Mouse (Mus musculus) intestine, postnatal 0 days (tissue): ENCODE data around the gene Ndufs3. TPM values are rescaled to one million over a fixed set of nuclear protein-coding genes. Genes with fewer than 3 reads are reported as not detected.
"Not testable (repeated sequence)": the region's sequence is repeated elsewhere in the genome, so short reads cannot be mapped to it uniquely, and the experiment has no call there.

Source experiments
- ATAC-seq: fragments of 200-750 bp; cut with Nextera tagmentation; 2 replicates; pipeline ENCODE4 v1.8.0; 2017; ENCODE audit warnings: mild to moderate bottlenecking, moderate TSS enrichment, moderate library complexity
- H3K27ac ChIP-seq: fragments of 300-500 bp; sonication (generic); 2 replicates; pipeline ENCODE4 v1.5.1; 2014; ENCODE audit warnings: mild to moderate bottlenecking, low read depth, low read length, moderate library complexity
- H3K27me3 ChIP-seq: fragments of 300-500 bp; sonication (generic); replicated peaks from 2 replicates; pipeline ENCODE4 v1.6.1; 2014; ENCODE audit warnings: low read length, mixed read lengths; ENCODE audit not compliant: control insufficient read depth, insufficient read depth
- H3K36me3 ChIP-seq: fragments of 300-500 bp; sonication (generic); 2 replicates; pipeline ENCODE4 v1.6.1; 2014; ENCODE audit warnings: mild to moderate bottlenecking, moderate library complexity; ENCODE audit not compliant: control insufficient read depth, insufficient read depth
- H3K4me1 ChIP-seq: fragments of 300-500 bp; sonication (generic); replicated peaks from 2 replicates; pipeline ENCODE4 v1.6.1; 2014; ENCODE audit warnings: antibody characterized with exemption, low read length, mixed read lengths; ENCODE audit not compliant: control insufficient read depth, insufficient read depth
- H3K4me2 ChIP-seq: fragments of 300-500 bp; sonication (generic); replicated peaks from 2 replicates; pipeline ENCODE4 v1.6.1; 2014; ENCODE audit warnings: low read depth, mild to moderate bottlenecking, moderate library complexity
- H3K4me3 ChIP-seq: fragments of 300-500 bp; sonication (generic); 2 replicates; pipeline ENCODE4 v1.5.1; 2014; ENCODE audit warnings: low read depth, low read length
- H3K9ac ChIP-seq: fragments of 300-500 bp; sonication (generic); 2 replicates; pipeline ENCODE4 v1.6.1; 2014; ENCODE audit warnings: mild to moderate bottlenecking, low read depth, low read length
- H3K9me3 ChIP-seq: fragments of 300-500 bp; sonication (generic); 2 replicates; pipeline ENCODE4 v1.6.1; 2016; ENCODE audit warnings: mixed run types; ENCODE audit not compliant: control insufficient read depth
- CTCF ChIP-seq: sonication (generic); IDR thresholded peaks from 2 replicates; pipeline ENCODE4 v1.5.1; 2016; ENCODE audit warnings: low read depth, mild to moderate bottlenecking, control low read depth, antibody characterized with exemption, moderate library complexity
- WGBS: fragments of 180-500 bp; shearing (Covaris S2); extraction: QIAGEN DNeasy Blood & Tissue Kit; methylation state at CpG from one replicate; pipeline ENCODE4 v1.1.7; 2014; 5-methylcytosine and 5-hydroxymethylcytosine counted together
- polyA plus RNA-seq: library from polyadenylated mRNA; unstranded; fragments of >200 nt; fragmentation: Nextera tagmentation; extraction: Ambion mirVana; gene quantifications from 2 replicates; pipeline ENCODE4 v1.2.1, GENCODE M21; 2015

The Ndufs3 gene
- polyA plus RNA-seq, 1 experiment from 2014 or later: 280 TPM

GRCm38 (mm10) chr2:90913671-90914070, 9.0 kb upstream of the Ndufs3 start:
- Histone ChIP-seq H3K9me3 (no peaks in the 10 kb centered on the region), H3K9ac (no peak overlapping the region), H3K27me3 (no peaks in the 10 kb centered on the region), H3K27ac (no peak overlapping the region), H3K4me2 (no peak overlapping the region), H3K4me3 (no peak overlapping the region), H3K36me3 (peaks cover 40% of the 10 kb centered on the region), H3K4me1 (0 out of 2 replicates have a peak, but pooled peaks cover 4% of the 10 kb centered on the region)
- 61% methylated on average over 2 of the region's 2 CpGs for WGBS
- no peak for TF ChIP-seq CTCF
- ATAC-seq: no peak

GRCm38 (mm10) chr2:90911668-90912067, 7.0 kb upstream of the Ndufs3 start:
- H3K27me3 ChIP-seq: no peaks in the 10 kb centered on the region
- ATAC-seq: no peak
- peaks cover 44% of the 10 kb centered on the region for H3K36me3 ChIP-seq
- H3K9ac ChIP-seq: no peak overlapping the region
- WGBS: 71% methylated on average over 1 of the region's 1 CpGs
- H3K27ac ChIP-seq: no peak overlapping the region
- peaks cover 4% of the 10 kb centered on the region; the same call in 1 of the 2 replicates for H3K4me1 ChIP-seq
- TF ChIP-seq CTCF: no peak
- no peak overlapping the region for H3K4me3 ChIP-seq
- H3K9me3 ChIP-seq: no peaks in the 10 kb centered on the region
- H3K4me2 ChIP-seq: no peak overlapping the region

- no peaks in the 10 kb centered on the region for H3K9me3 ChIP-seq
- ATAC-seq: no peak
- H3K27me3 ChIP-seq: no peaks in the 10 kb centered on the region
- peaks cover 51% of the 10 kb centered on the region for H3K36me3 ChIP-seq
- TF ChIP-seq CTCF: no peak
- WGBS: 65% methylated on average over 1 of the region's 1 CpGs
- H3K4me2 ChIP-seq: no peak overlapping the region
- peaks cover 4% of the 10 kb centered on the region; the same call in 1 of the 2 replicates for H3K4me1 ChIP-seq
- no peak overlapping the region for H3K9ac ChIP-seq
- H3K27ac ChIP-seq: no peak overlapping the region
- no peak overlapping the region for H3K4me3 ChIP-seq
Observed at GRCm38 (mm10) chr2:90910861-90911260, 6.2 kb upstream of the Ndufs3 start.

GRCm38 (mm10) chr2:90906721-90907120, 2.1 kb upstream of the Ndufs3 start:
- ATAC-seq: no peak
- TF ChIP-seq CTCF: no peak
- Histone ChIP-seq H3K4me1 (peaks cover 9% of the 10 kb centered on the region), H3K4me2 (no peak overlapping the region), H3K9ac (no peak overlapping the region), H3K27ac (no peak overlapping the region), H3K27me3 (no peaks in the 10 kb centered on the region), H3K9me3 (no peaks in the 10 kb centered on the region), H3K4me3 (no peak overlapping the region), H3K36me3 (peaks cover 51% of the 10 kb centered on the region)
- 75% methylated on average over 2 of the region's 2 CpGs for WGBS

GRCm38 (mm10) chr2:90904856-90905224, 213 bp upstream of the Ndufs3 start:
- Histone ChIP-seq H3K27me3 (no peaks in the 10 kb centered on the region), H3K9ac (peak overlapping the region; percentile 89), H3K4me3 (peak overlapping the region; percentile 79), H3K9me3 (no peaks in the 10 kb centered on the region), H3K4me1 (peaks cover 9% of the 10 kb centered on the region), H3K4me2 (peak overlapping the region; percentile 74), H3K27ac (peak overlapping the region; percentile 84), H3K36me3 (peaks cover 45% of the 10 kb centered on the region)
- no peak for TF ChIP-seq CTCF
- WGBS: 0% methylated on average over 21 of the region's 21 CpGs
- ATAC-seq: peak; percentile 46

- peak overlapping the region; percentile 79 for H3K4me3 ChIP-seq
- no peak overlapping the region for H3K27ac ChIP-seq
- peaks cover 35% of the 10 kb centered on the region for H3K36me3 ChIP-seq
- peak overlapping the region; percentile 89; the same call in 1 of the 2 replicates for H3K9ac ChIP-seq
- peak overlapping the region; percentile 74 for H3K4me2 ChIP-seq
- 58% methylated on average over 2 of the region's 2 CpGs for WGBS
- no peak for TF ChIP-seq CTCF
- no peaks in the 10 kb centered on the region for H3K27me3 ChIP-seq
- H3K4me1 ChIP-seq: peaks cover 9% of the 10 kb centered on the region
- no peaks in the 10 kb centered on the region for H3K9me3 ChIP-seq
- no peak for ATAC-seq
Observed at GRCm38 (mm10) chr2:90903398-90903797, 1.2 kb downstream of the Ndufs3 start.

GRCm38 (mm10) chr2:90894299-90894677, 10.3 kb downstream of the Ndufs3 start:
- not testable (repeated sequence) for ATAC-seq, H3K9me3 ChIP-seq, H3K27me3 ChIP-seq, H3K4me2 ChIP-seq, H3K4me1 ChIP-seq, H3K9ac ChIP-seq, H3K4me3 ChIP-seq, H3K27ac ChIP-seq
- H3K36me3 ChIP-seq: peaks cover 41% of the 10 kb centered on the region
- 79% methylated on average over 3 of the region's 3 CpGs for WGBS
